Mouse (Mus musculus): ENCODE measurements around the gene Fbxw26. TPM values are rescaled to one million over a fixed set of nuclear protein-coding genes. Genes with fewer than 3 reads are reported as not detected.
"Not testable (repeated sequence)": the region's sequence is repeated elsewhere in the genome, so short reads cannot be mapped to it uniquely, and the experiment has no call there.

The Fbxw26 gene
- not detected in 2 replicates for polyA plus RNA-seq (2016; fragmentation: Nextera tagmentation; extraction: Ambion mirVana)

GRCm38 (mm10) chr9:109745989-109746388 lies at the start of gene Fbxw26:
TSS of gene Fbxw26 (minus strand) at chr9:109746089.
- H3K27me3 ChIP-seq; H3K4me1 ChIP-seq; H3K4me3 ChIP-seq; H3K4me2 ChIP-seq (replicated peaks); H3K27ac ChIP-seq; H3K36me3 ChIP-seq; H3K9ac ChIP-seq; H3K9me3 ChIP-seq; ATAC-seq (ENCODE audit: insufficient number of reproducible peaks, insufficient read depth, low FRiP score, low TSS enrichment): not testable (repeated sequence)
- WGBS, result 88% methylated on average over 3 of the region's 3 CpGs

DNA sequence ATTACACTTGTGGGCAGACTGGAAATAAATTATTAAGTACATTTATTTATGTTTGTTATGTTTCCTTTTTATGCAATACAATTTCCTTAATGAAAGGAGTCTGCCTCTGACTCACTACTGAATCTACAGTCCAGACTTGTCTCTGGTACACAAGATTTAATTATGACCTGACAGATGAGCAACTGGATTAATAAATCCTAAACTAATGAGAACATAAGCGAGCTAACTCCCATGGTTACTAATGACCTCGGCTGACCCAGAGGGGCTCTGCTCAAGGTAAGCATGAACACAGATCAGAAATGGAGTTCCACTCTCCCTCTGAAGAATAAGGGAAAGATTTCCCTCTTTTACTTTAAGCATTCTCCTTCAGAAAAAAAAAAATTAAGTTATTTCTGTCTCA lies 49.3 kb upstream of the Fbxw26 start:
- Histone ChIP-seq H3K27me3 (no peaks in the 10 kb centered on the region), H3K4me2 (replicated peaks) (no peak overlapping the region), H3K4me1 (no peaks in the 10 kb centered on the region), H3K36me3 (no peaks in the 10 kb centered on the region), H3K9ac (no peak overlapping the region), H3K9me3 (no peaks in the 10 kb centered on the region), H3K4me3 (no peak overlapping the region), H3K27ac (no peak overlapping the region)
- no peak for ATAC-seq (ENCODE audit: insufficient number of reproducible peaks, insufficient read depth, low FRiP score, low TSS enrichment)
- WGBS, result 77% methylated on average over 2 of the region's 2 CpGs

- H3K27ac ChIP-seq; H3K4me3 ChIP-seq; H3K4me2 ChIP-seq (replicated peaks); H3K27me3 ChIP-seq; H3K4me1 ChIP-seq; H3K9ac ChIP-seq; H3K9me3 ChIP-seq; ATAC-seq (ENCODE audit: insufficient number of reproducible peaks, insufficient read depth, low FRiP score, low TSS enrichment); H3K36me3 ChIP-seq: not testable (repeated sequence)
- 76% methylated on average over 4 of the region's 4 CpGs for WGBS
Observed at GRCm38 (mm10) chr9:109790570-109790969, 44.7 kb upstream of the Fbxw26 start, which contains the start of gene Fbxw27. TSS of gene Fbxw27 (minus strand) at chr9:109790670.

- H3K27me3 ChIP-seq; H3K4me2 ChIP-seq (replicated peaks); H3K4me1 ChIP-seq; H3K27ac ChIP-seq; H3K9me3 ChIP-seq; H3K36me3 ChIP-seq; H3K9ac ChIP-seq; ATAC-seq (ENCODE audit: insufficient number of reproducible peaks, insufficient read depth, low FRiP score, low TSS enrichment); H3K4me3 ChIP-seq: not testable (repeated sequence)
- WGBS, result 69% methylated on average over 1 of the region's 1 CpGs
Observed at GRCm38 (mm10) chr9:109766841-109767240, 21.0 kb upstream of the Fbxw26 start.

DNA sequence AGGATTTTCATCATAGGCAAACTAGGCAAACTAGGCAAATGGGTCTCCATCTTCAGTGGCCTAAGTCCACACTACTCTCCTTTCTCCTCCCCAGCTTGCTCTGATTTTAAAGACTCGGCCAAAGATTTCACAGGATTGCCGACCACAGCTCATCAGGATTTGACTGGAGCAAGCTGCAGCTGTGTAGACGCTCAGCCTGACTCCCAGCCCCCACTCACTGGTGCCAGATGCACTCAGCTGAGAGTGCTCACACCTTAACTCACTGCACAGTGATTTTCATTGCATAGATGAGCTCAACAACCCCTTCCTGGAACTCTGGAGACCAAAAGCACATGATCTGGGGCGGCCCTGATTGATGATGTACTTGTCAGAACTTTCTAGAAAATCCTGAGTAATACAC lies 43.3 kb downstream of the Fbxw26 start, which contains the start of gene Fbxw18:
Gene Fbxw18, minus strand, starts transcription at position 101 of the 400 bp plus-strand sequence.
- 74% methylated on average over 4 of the region's 4 CpGs for WGBS
- ATAC-seq (ENCODE audit: insufficient number of reproducible peaks, insufficient read depth, low FRiP score, low TSS enrichment), result not testable (repeated sequence)

DNA sequence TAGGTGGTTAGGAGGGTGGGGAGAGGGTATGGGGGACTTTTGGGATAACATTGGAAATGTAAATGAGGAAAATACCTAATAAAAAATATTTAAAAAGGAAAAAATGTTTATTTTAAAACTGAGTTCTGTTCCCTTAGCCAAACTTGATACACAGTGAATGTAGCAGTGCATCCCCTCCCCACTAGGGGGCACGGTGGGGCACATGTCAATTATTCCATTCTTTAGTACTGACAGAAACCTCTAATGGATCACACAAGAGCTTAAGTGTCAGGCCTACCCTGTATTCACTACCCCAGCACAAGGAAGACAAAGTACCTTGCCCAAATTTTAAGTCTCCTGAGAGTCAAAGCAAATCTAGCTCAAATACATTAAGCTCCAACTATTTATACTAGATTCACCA lies 60.6 kb downstream of the Fbxw26 start:
- no peaks in the 10 kb centered on the region for H3K4me1 ChIP-seq
- no peak overlapping the region for H3K27ac ChIP-seq
- no peaks in the 10 kb centered on the region for H3K9me3 ChIP-seq
- no peaks in the 10 kb centered on the region for H3K27me3 ChIP-seq
- H3K36me3 ChIP-seq, result no peaks in the 10 kb centered on the region
- 8% methylated on average over 1 of the region's 1 CpGs for WGBS
- no peak overlapping the region for H3K4me2 ChIP-seq (replicated peaks)
- no peak overlapping the region for H3K4me3 ChIP-seq
- ATAC-seq (ENCODE audit: insufficient number of reproducible peaks, insufficient read depth, low FRiP score, low TSS enrichment), result no peak
- no peak overlapping the region for H3K9ac ChIP-seq

More for the DNA sequence above, 43.3 kb downstream of the Fbxw26 start, which contains the start of gene Fbxw18:
- H3K27me3 ChIP-seq; H3K9me3 ChIP-seq; H3K4me3 ChIP-seq; H3K36me3 ChIP-seq; H3K27ac ChIP-seq; H3K4me1 ChIP-seq; H3K4me2 ChIP-seq (replicated peaks); H3K9ac ChIP-seq: not testable (repeated sequence)

Other genes with a start within 250 kb of the Fbxw26 start
- gene Fbxw15, start 177.8 kb downstream of the Fbxw26 start, polyA plus RNA-seq (2016; fragmentation: Nextera tagmentation; extraction: Ambion mirVana), result not detected in 2 replicates
- not detected in 2 replicates for gene Fbxw24, start 120.0 kb downstream of the Fbxw26 start, polyA plus RNA-seq (2016; fragmentation: Nextera tagmentation; extraction: Ambion mirVana)
- not detected in 2 replicates for gene Fbxw25, start 81.4 kb downstream of the Fbxw26 start, polyA plus RNA-seq (2016; fragmentation: Nextera tagmentation; extraction: Ambion mirVana)
- 0.14 TPM in 1 of 2 replicates, not detected in the other for gene Fbxw18, start 43.4 kb downstream of the Fbxw26 start, polyA plus RNA-seq (2016; fragmentation: Nextera tagmentation; extraction: Ambion mirVana)
- not detected in 2 replicates for gene Fbxw27, start 44.6 kb upstream of the Fbxw26 start, polyA plus RNA-seq (2016; fragmentation: Nextera tagmentation; extraction: Ambion mirVana)
- not detected in 2 replicates for gene Spink8, start 66.2 kb upstream of the Fbxw26 start, polyA plus RNA-seq (2016; fragmentation: Nextera tagmentation; extraction: Ambion mirVana)
- 75.1 and 79.7 TPM in 2 replicates for gene Nme6, start 86.7 kb upstream of the Fbxw26 start, polyA plus RNA-seq (2016; fragmentation: Nextera tagmentation; extraction: Ambion mirVana)
- 1.9 TPM in 2 replicates for gene Camp, start 103.5 kb upstream of the Fbxw26 start, polyA plus RNA-seq (2016; fragmentation: Nextera tagmentation; extraction: Ambion mirVana)
- gene Cdc25a, start 129.5 kb upstream of the Fbxw26 start, polyA plus RNA-seq (2016; fragmentation: Nextera tagmentation; extraction: Ambion mirVana), result 51.7 and 52.3 TPM in 2 replicates
- 60.9 and 66.5 TPM in 2 replicates for gene Map4, start 185.4 kb upstream of the Fbxw26 start, polyA plus RNA-seq (2016; fragmentation: Nextera tagmentation; extraction: Ambion mirVana)